Mouse (Mus musculus) layer of hippocampus, adult 2 months (tissue): ENCODE measurements around the gene Eif2ak4. TPM values are rescaled to one million over a fixed set of nuclear protein-coding genes. Genes with fewer than 3 reads are reported as not detected.

Source experiments
- DNase-seq, 2 experiments: peaks; one replicate each; pipeline ENCODE4 v3.0.0; 2022; ENCODE audit warnings: low spot score in 2 of 2
- H3K27ac ChIP-seq: fragments of 200-600 bp; 2 replicates; pipeline ENCODE4 v1.8.1; 2022
- H3K4me3 ChIP-seq: fragments of 200-600 bp; 2 replicates; pipeline ENCODE4 v1.8.1; 2022; ENCODE audit warnings: mild to moderate bottlenecking
- CTCF ChIP-seq: fragments of 200-600 bp; conservative IDR thresholded peaks from 2 replicates; pipeline ENCODE4 v1.8.1; 2022; ENCODE audit warnings: antibody characterized with exemption, mild to moderate bottlenecking, moderate library complexity
- total RNA-seq, 2 experiments: library from RNA; stranded (reverse); gene quantifications; 2 replicates each; pipeline ENCODE4 v1.2.3; 2021

Gene Eif2ak4
- total RNA-seq, 2 experiments from 2014 or later: 26.3 to 26.7 TPM

DNA sequence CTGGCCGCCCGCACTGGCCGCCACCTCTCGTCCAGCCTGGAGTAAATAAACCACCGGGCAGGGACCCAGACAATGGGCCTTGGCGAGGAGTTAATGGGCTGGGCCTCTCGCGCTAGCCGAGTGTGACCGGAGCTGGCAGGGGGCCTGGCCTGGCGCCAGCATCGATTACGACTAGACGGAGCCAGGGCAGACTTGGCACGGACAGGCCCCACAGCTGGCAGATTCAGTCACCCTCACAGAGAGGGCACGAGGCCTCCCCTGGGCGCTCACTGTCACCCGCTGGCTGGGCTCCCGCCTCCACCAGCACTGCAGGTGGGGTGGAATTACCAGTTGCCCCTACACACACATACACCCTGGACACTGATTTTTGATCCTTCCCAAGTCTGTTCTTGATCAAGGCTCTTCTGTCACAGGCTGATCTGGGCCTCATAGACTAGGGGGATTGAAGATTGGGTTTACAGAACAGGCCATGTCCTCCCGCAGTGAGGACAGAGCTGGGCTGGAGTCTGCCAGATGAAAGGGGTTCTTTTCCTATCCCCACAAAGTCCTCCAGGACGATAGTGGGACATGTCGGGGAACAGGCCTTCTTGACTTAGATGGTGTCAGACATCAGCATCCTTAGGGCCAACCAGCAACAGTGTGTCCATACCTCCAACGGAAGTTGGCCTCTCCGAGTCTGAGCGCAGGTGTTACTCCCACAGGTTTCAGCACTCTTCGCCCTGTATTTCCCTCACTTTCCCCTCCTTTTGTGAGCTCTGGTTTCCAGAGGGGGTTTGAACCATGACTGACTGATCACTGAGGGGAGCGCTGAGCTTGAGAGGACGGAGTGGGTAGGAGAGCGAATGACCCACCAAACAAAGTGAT is 122.3 kb downstream of the Eif2ak4 start:
- peak; percentile 80 to 88 for DNase-seq
- no peak overlapping the region for H3K4me3 ChIP-seq
- no peak overlapping the region for H3K27ac ChIP-seq
- 0 out of 2 replicates have a peak, but pooled peaks have one; percentile 7 for TF ChIP-seq CTCF

DNA sequence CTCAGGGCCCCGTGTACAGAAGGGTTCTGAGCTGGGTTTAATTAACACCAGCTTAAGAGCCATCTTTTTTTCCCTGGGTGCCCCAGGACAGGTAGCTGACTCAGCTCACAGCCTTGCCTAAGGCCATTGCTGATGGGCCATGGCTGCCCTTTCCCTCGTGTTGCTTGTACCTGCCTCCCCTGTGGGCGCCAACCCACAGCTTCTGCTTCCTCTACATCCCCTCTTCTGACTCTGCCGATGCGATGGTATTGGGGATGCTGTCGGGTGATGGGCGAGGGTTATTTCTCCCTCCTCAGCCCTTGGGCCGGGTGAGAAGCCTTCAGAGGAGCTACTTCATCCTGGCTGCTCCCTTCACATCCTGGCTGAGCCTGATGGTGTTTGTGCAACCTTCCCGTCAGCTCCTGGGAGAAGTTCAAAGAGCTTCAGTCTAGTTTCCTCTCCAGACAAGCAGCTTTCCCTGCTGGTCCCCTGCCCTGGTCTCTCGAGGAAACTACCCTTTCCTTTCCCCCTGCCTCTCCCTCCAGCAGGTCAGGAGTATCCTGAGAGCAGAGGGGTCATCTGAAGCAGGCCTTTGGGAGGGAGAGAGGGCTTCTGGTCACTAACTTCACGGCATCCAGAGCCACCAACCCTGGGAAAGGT is 123.5 kb downstream of the Eif2ak4 start:
- TF ChIP-seq CTCF: no peak
- no peak overlapping the region for H3K27ac ChIP-seq
- H3K4me3 ChIP-seq: no peak overlapping the region
- DNase-seq: no peak

DNA sequence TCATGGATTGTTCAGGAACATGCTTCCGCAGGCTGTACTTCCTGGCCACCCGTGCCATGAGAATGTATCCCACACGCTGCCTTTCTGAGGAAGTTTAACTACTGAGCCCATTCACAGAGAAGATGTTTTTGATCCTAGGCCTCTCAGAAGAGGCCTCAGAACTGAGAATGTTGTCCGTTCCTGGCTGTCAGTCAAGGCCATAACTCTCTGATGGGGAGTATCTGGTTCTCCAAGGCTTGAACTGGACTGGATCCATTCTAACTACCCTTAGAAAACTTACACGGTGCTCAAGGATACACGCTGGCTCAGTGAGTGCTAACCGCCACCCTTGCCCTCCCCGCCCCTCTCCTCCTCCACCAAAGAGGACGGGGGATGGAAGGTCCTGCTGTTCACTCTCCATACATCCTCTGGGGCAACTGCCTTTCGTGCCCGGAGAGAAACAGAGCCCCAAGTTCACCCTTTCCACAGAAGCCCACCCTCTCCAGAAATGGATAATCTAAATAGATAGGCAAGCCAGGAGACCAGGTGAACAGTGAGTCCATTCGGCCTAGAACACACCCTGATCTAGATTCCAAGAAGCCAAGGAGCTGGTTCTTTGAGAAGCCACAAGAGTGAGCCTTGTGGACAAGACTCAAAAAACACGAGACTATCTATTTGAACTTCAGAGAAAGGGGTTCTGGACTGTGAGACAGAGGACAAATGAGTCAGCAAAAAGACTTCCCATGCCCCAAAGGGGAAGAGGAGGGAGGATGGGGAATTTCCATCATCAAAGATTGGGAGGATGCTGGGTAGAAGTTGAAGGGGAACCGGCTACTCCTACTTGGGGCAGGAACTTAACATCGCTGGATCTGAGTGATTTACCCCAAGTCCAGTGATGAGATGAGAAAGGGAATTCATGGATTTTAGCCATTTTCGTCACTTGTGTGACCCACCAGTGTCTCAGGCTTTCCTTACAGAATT is 124.3 kb downstream of the Eif2ak4 start:
- DNase-seq: no peak
- no peak for TF ChIP-seq CTCF
- H3K27ac ChIP-seq: no peak overlapping the region
- no peak overlapping the region for H3K4me3 ChIP-seq

DNA sequence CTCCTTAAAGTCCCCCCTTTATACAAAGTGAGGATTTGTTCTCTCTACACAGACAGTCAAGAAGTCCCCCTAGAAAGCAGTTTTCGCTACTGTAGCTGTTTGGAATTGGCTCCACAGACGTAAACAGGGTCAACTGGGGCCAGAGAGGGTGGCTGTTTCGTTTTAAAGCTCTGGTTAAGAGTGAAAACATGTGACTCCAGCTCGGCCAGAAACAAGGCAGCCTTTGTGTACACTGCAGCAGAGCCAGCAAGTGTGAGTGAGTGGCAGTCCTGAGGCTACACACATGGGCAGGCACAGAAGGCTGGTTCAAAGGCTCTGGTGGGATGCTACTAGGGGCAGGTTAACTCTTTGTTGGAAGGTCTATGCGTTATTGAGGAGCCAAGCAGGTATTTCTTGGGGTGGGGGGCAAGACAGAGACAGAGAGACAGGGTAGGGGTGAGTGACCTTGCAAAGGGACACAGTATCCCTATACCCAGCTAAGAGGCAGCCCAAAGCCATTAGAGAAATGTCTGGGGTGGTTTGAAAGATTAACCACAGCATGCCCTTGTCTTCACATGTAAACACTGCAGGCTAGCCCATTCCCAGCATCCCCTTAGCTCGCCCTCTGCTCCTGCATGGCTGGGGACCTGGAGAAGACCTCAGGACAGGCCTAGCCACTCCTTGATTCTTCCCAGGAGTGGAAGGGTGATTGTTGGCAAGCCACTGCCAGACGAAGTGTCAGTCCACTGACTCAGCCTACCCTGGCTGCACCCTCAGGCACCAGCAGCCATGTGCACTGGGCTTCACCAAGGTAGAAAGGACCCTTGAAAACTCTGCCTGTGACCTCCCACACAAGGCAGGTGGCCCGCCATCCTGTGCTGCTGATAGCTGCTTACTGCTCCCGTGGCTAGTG is 131.9 kb downstream of the Eif2ak4 start:
- peak; percentile 26 to 43 for DNase-seq
- TF ChIP-seq CTCF: no peak
- Histone ChIP-seq H3K4me3 (no peak overlapping the region), H3K27ac (peak overlapping the region; percentile 71)

DNA sequence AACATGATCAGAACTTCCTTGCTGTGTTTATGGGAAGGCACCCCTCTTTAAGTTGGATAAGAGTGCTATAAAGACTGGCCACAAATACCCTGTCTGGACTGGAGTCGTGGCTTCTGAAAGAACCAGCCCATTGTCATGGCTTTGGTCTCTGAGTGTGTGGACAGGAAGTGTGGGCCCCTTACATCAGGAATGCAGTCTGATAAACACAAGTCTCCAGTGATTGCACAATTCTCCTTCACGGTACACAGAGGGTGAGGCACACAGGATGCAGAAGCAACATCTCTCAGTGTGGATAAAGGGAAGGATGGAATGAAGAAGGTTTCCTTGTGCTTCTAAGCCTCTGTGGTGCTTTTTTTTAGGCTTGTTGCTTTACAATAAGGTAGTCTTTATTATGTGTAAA is 133.8 kb downstream of the Eif2ak4 start:
- Histone ChIP-seq H3K27ac (no peak overlapping the region), H3K4me3 (no peak overlapping the region)
- TF ChIP-seq CTCF: no peak
- no peak for DNase-seq

DNA sequence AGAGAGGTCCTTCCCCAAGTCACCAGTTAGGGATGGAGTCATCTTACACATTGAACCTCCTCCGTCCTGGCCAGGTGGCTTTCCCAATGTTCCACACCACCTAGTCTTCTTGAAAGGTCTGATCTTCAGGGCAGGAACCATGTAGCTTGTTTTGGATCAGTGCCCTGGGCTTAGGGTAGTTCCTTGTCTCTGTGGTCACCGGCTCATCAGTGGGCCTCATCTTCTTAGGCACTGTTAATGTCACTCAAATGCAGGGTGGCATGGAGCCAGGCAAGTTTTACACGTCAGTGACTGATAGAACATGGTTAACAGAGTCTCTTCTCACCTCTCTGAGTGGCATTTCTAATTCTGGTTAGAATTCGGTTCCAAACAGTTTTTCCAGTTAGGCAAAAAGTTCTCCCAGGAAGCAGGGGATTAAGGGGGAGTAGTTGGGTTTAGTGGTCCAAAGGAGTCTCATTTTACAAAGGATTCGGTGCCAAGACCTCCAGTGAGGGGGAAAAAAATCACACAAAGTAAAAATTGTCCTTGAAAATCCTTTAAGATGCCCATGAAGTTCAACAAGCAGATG is 134.8 kb downstream of the Eif2ak4 start:
- Histone ChIP-seq H3K4me3 (no peak overlapping the region), H3K27ac (no peak overlapping the region)
- DNase-seq: no peak
- TF ChIP-seq CTCF: no peak

DNA sequence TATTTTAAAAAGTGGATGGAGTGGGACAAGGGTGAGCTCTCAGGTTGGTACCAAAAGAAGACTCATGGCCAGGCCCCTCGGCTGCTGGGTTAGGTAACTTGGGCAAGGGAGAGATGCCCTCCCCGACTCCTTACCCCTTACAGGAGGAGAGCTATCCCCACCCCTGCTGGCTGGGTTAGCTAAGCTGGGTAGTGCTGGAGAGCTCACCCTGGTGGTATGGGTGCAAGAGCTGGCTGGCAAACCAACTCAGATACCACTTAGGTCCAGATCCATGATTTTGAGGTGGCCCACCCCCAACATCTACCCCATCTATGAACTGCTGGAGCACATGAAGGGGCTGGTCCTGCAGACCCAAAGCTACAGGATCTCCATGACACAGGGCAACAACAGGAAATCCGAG is 136.4 kb downstream of the Eif2ak4 start:
- no peak overlapping the region for H3K27ac ChIP-seq
- no peak for TF ChIP-seq CTCF
- H3K4me3 ChIP-seq: no peak overlapping the region
- no peak for DNase-seq

Other genes with a start within 250 kb of the Eif2ak4 start
- 1 to 10 TPM in 1 of 2 experiments, under 1 TPM in 1; 0.98 to 1.0 TPM for gene Fsip1, start 131.7 kb upstream of the Eif2ak4 start, total RNA-seq
- 10 to 100 TPM; 10.8 to 11.8 TPM for gene Gpr176, start 15.2 kb upstream of the Eif2ak4 start, total RNA-seq
- gene Srp14, start 91.1 kb downstream of the Eif2ak4 start, total RNA-seq: 100 to 1,000 TPM; 181 TPM
- gene Bmf, start 161.1 kb downstream of the Eif2ak4 start, total RNA-seq: 1 to 10 TPM; 1.9 to 2.8 TPM
- gene Bub1b, start 209.6 kb downstream of the Eif2ak4 start, total RNA-seq: 1 to 10 TPM; 2.0 to 2.1 TPM